Mouse (Mus musculus) adrenal gland, adult (tissue): ENCODE measurements at regions not wholly inside any gene's neighbourhood (a gene's known extent, or its start where the extent isn't known, plus 50 kb on each side); places are given as distances from the start of the nearest gene placed in this dataset.

Source experiments
- DNase-seq, 2 experiments: peaks; one replicate each; pipeline ENCODE4 v3.0.0; 2022 to 2023; ENCODE audit warnings: low spot score in 1 of 2; ENCODE audit not compliant: inconsistent age in 2 of 2

DNA sequence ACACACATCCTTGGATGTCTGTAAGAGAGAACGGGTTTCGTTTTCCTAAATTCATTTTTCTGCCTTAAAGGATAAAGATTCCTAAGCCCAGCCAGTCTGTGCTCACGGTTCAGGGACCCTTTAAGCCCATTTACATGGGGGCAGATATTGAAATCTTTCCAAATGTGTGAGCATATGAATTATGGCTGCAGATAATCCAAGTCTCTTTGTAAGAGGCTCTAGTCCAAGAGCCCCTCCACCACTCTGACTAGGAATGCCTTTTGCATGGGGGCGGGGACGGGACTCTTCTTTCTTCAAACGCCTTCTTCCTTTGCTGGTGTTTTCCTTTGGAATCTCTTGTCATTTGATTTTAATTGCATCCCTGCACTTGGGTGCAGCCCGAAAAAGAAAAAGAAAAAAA is 54.2 kb upstream of the Mgmt start:
- DNase-seq = no peak

DNA sequence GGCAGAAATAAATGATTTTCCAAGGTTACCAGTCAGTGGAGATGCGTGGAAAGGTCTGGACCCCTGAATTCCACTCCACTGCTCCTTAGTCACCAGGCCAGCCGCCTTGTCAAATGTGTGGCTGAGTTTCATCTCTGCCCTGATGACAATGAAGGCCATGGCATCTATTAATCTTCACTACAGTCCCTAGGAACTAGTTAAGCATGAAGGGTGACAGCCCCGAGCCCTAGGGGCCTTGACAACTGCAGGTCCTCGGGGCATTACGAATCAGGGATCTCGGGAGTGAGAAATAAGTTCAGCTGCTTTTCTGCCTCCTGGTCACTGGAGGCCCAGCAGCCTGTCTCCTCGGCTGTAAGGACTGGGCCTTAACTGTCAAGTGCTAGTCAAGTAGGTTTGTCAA is 51.7 kb upstream of the Mgmt start:
- peak in 1 of 2 experiments; percentile 56 for DNase-seq

DNA sequence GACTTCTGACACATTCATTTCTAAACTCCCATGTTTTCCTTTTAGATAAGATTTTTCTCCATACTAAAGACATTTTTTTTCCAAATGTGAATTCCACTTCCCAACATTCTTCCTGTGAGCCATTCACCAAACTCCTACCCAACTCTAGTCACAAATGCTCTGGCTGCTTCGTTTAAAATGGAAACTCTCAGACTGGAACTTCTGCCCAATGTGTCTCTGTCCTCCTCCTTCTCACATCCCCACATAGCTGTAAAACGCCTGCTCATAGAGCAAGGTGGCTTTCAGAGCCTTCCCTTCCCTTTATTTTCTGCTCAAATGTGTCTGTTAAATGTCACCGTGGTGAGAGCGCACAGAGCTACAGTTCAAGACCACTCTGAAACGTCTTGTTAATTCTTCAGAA is 50.1 kb upstream of the Mgmt start:
- DNase-seq = no peak
